15 mouse cellular contexts compared by ENCODE assay signal in genomic region chr7:121088745-121089144, GRCm38 (mm10). TPM values are rescaled to one million over a fixed set of nuclear protein-coding genes. Genes with fewer than 3 reads are reported as not detected.
DNase-seq lines count a peak whose midpoint lies in the region; ATAC-seq and TF ChIP-seq lines count a peak whose summit lies in the region.
"Had no signal": no experiment of that assay in that cellular context is flagged by ENCODE, and none has a peak within 500 bp of the region (broad histone marks: within the 10 kb centered on the region; RNA-seq: fewer than 3 reads in every experiment).

No protein-coding gene starts in this region.

- H3K9ac ChIP-seq in liver, adult 2 months (ENCODE audit: low read depth, low read length), result no peak overlapping the region

- WGBS in cerebellum, adult 2 months, result 74% methylated on average over 5 of the region's 5 CpGs
- WGBS in liver, adult 2 months, result 73% methylated on average over 5 of the region's 5 CpGs

- no peak for TF ChIP-seq POLR2A in cerebellum, adult 2 months (IDR thresholded peaks at IDR 0.05; ENCODE audit: borderline replicate concordance, insufficient read depth, low read length)
- TF ChIP-seq POLR2A in liver, adult 2 months (IDR thresholded peaks at IDR 0.05; ENCODE audit: extremely low read depth, insufficient read depth, low read length), result no peak

- ATAC-seq in granulocyte monocyte progenitor cell, adult 5-6 weeks (replicated peaks; ENCODE audit: poor library complexity, severe bottlenecking), result peak; percentile 54

- H3K27me3 ChIP-seq in cerebellum, adult 2 months (ENCODE audit: control insufficient read depth, insufficient read depth, low read length), result no peaks in the 10 kb centered on the region; the same call in 1 of the 2 replicates
- H3K27me3 ChIP-seq in liver, adult 2 months (ENCODE audit: control insufficient read depth, insufficient read depth, low read length), result no peaks in the 10 kb centered on the region; the same call in 1 of the 2 replicates

- DNase-seq in cerebellum, adult 2 months, result no peak
- DNase-seq in cerebellum, adult 18-20 months, result no peak
- no peak for DNase-seq in liver, adult 2 months (ENCODE audit: extremely low read depth, low read depth, low spot score)
- DNase-seq in liver (no peak), ES-CJ7 (ENCODE audit: low read depth, low spot score) (peak; percentile 19)
- DNase-seq in frontal cortex, postnatal 25 days (ENCODE audit: low spot score in 2 of 2), result no peak
- DNase-seq in ovary, adult 18-20 months (ENCODE audit: low spot score), result no peak
- DNase-seq: cerebellum, adult 9-10 months; heart, postnatal 4 days; kidney, adult 18-20 months; lung, adult 18-20 months; right cerebral cortex, postnatal 4 days had no signal

- no peaks in the 10 kb centered on the region for H3K79me2 ChIP-seq in liver, adult 2 months (ENCODE audit: control insufficient read depth, insufficient read depth, low read length)

- H3K4me1 ChIP-seq in cerebellum, adult 2 months (ENCODE audit: control insufficient read depth, insufficient read depth, low read length), result no peaks in the 10 kb centered on the region
- no peaks in the 10 kb centered on the region for H3K4me1 ChIP-seq in liver, adult 2 months (ENCODE audit: control insufficient read depth, insufficient read depth, low read length)

- H3K27ac ChIP-seq in cerebellum, adult 2 months (ENCODE audit: insufficient read depth, low read length), result no peak overlapping the region
- H3K27ac ChIP-seq in liver, adult 2 months (replicated peaks; ENCODE audit: insufficient read depth, low read depth, low read length), result no peak overlapping the region
- H3K27ac ChIP-seq: heart, embryonic 10.5 days; midbrain, embryonic 10.5 days had no signal

- 0 out of 2 replicates have a peak, but pooled peaks have one; percentile 3 for TF ChIP-seq CTCF in cerebellum, adult 2 months (IDR thresholded peaks at IDR 0.05; ENCODE audit: borderline replicate concordance, insufficient read depth, low read depth, low read length)
- peak; percentile 33; the same call in 1 of the 2 replicates for TF ChIP-seq CTCF in liver, adult 2 months (IDR thresholded peaks at IDR 0.05; ENCODE audit: low read depth, low read length)

- no peak overlapping the region for H3K4me3 ChIP-seq in cerebellum, adult 2 months (replicated peaks; ENCODE audit: insufficient read depth, low read depth, low read length)
- no peak overlapping the region for H3K4me3 ChIP-seq in liver, adult 2 months (ENCODE audit: insufficient read depth, low read depth, low read length)
- H3K4me3 ChIP-seq: heart, embryonic 10.5 days; midbrain, embryonic 10.5 days had no signal

- H3K36me3 ChIP-seq in liver, adult 2 months (ENCODE audit: control insufficient read depth, insufficient read depth, low read length), result no peaks in the 10 kb centered on the region
- H3K36me3 ChIP-seq: heart, embryonic 10.5 days; midbrain, embryonic 10.5 days had no signal

RNA-seq across cellular contexts. Expression of gene Otoa, which starts 7.3 kb away (rescaled TPM):
- 0.51 and 0.90 TPM in 2 replicates for polyA plus RNA-seq in cerebellum, adult 2 months (2012; rRNA removed)
- 0.09 TPM in 1 of 2 replicates, not detected in the other for total RNA-seq in liver, adult 2 months (2014; rRNA removed)
- 0.02 TPM in 1 of 2 replicates, not detected in the other for polyA plus RNA-seq in liver, adult 2 months (2012; rRNA removed)
- not detected in 2 replicates for total RNA-seq in granulocyte monocyte progenitor cell, adult 5-6 weeks (2014; fragmentation: Nextera tagmentation)
- total RNA-seq in granulocyte monocyte progenitor cell, adult 5-6 weeks (2017), result 0.17 and 0.21 TPM in 2 replicates

RNA-seq across cellular contexts. Expression of gene Igsf6, which starts 14.4 kb away (rescaled TPM):
- polyA plus RNA-seq in cerebellum, adult 2 months (2012; rRNA removed), result 0.14 and 0.28 TPM in 2 replicates
- 3.2 and 4.0 TPM in 2 replicates for total RNA-seq in liver, adult 2 months (2014; rRNA removed)
- 0.41 and 0.82 TPM in 2 replicates for polyA plus RNA-seq in liver, adult 2 months (2012; rRNA removed)
- 246 and 248 TPM in 2 replicates for total RNA-seq in granulocyte monocyte progenitor cell, adult 5-6 weeks (2014; fragmentation: Nextera tagmentation)
- 341 and 374 TPM in 2 replicates for total RNA-seq in granulocyte monocyte progenitor cell, adult 5-6 weeks (2017)

RNA-seq across cellular contexts. Expression of gene Mettl9, which starts 54.5 kb away (rescaled TPM):
- 46.6 and 47.0 TPM in 2 replicates for polyA plus RNA-seq in cerebellum, adult 2 months (2012; rRNA removed)
- 37.9 and 41.4 TPM in 2 replicates for total RNA-seq in liver, adult 2 months (2014; rRNA removed)
- 13.8 and 18.8 TPM in 2 replicates for polyA plus RNA-seq in liver, adult 2 months (2012; rRNA removed)
- total RNA-seq in granulocyte monocyte progenitor cell, adult 5-6 weeks (2014; fragmentation: Nextera tagmentation), result 43.8 and 61.5 TPM in 2 replicates
- total RNA-seq in granulocyte monocyte progenitor cell, adult 5-6 weeks (2017), result 62.1 and 72.0 TPM in 2 replicates

Comparison
In these comparisons a context has a peak if more than half of its experiments do, and no peak if none do; other contexts are left out.
1. RNA of gene Igsf6, which starts 14.4 kb away (total RNA-seq): 246 to 374 TPM in granulocyte monocyte progenitor cell, adult 5-6 weeks; 3.2 to 4.0 TPM in liver, adult 2 months; every median in the first group is over 10 times any median in the second.